Mouse (Mus musculus) stomach, postnatal 0 days (tissue): ENCODE data around the gene Hk3. TPM values are rescaled to one million over a fixed set of nuclear protein-coding genes. Genes with fewer than 3 reads are reported as not detected.

ENCODE experiments used
- ATAC-seq: fragments of 200-750 bp; cut with Nextera tagmentation; 2 replicates; pipeline ENCODE4 v1.8.0; 2017; ENCODE audit not compliant: low FRiP score, low TSS enrichment
- DNase-seq: peaks from one replicate; pipeline ENCODE4 v3.0.0-alpha.2; 2016; ENCODE audit warnings: low spot score
- H3K27ac ChIP-seq: fragments of 300-500 bp; sonication (generic); replicated peaks from 2 replicates; pipeline ENCODE4 v1.5.1; 2014; ENCODE audit warnings: mild to moderate bottlenecking, control low read depth
- H3K27me3 ChIP-seq: fragments of 300-500 bp; sonication (generic); 2 replicates; pipeline ENCODE4 v1.6.1; 2014; ENCODE audit warnings: low read length; ENCODE audit not compliant: control insufficient read depth, insufficient read depth
- H3K36me3 ChIP-seq: fragments of 300-500 bp; sonication (generic); 2 replicates; pipeline ENCODE4 v1.6.1; 2014; ENCODE audit warnings: low read length, mixed read lengths; ENCODE audit not compliant: control insufficient read depth, insufficient read depth
- H3K4me1 ChIP-seq: fragments of 300-500 bp; sonication (generic); replicated peaks from 2 replicates; pipeline ENCODE4 v1.6.1; 2014; ENCODE audit warnings: antibody characterized with exemption; ENCODE audit not compliant: control insufficient read depth, insufficient read depth
- H3K4me2 ChIP-seq: fragments of 300-500 bp; sonication (generic); replicated peaks from 2 replicates; pipeline ENCODE4 v1.6.1; 2014; ENCODE audit warnings: low read depth, mild to moderate bottlenecking, control low read depth, moderate library complexity
- H3K4me3 ChIP-seq: fragments of 300-500 bp; sonication (generic); 2 replicates; pipeline ENCODE4 v1.5.1; 2014; ENCODE audit warnings: low read depth, low read length, control low read depth
- H3K9ac ChIP-seq: fragments of 300-500 bp; sonication (generic); 2 replicates; pipeline ENCODE4 v1.6.1; 2014; ENCODE audit warnings: mild to moderate bottlenecking, low read length, control low read depth, mixed read lengths
- H3K9me3 ChIP-seq: fragments of 300-500 bp; sonication (generic); 2 replicates; pipeline ENCODE4 v1.6.1; 2016; ENCODE audit warnings: low read length; ENCODE audit not compliant: control insufficient read depth
- CTCF ChIP-seq: IDR thresholded peaks from 2 replicates; pipeline ENCODE4 v1.5.1; 2016; ENCODE audit warnings: antibody characterized with exemption, low read depth, mild to moderate bottlenecking, moderate library complexity
- EP300 ChIP-seq: optimal IDR thresholded peaks from 2 replicates; pipeline ENCODE3; 2016; ENCODE audit warnings: antibody characterized with exemption
- WGBS: fragments of 180-500 bp; shearing (Covaris S2); extraction: QIAGEN DNeasy Blood & Tissue Kit; methylation state at CpG from one replicate; pipeline ENCODE4 v1.1.7; 2014; 5-methylcytosine and 5-hydroxymethylcytosine counted together
- polyA plus RNA-seq: library from polyadenylated mRNA; unstranded; fragments of >200 nt; fragmentation: Nextera tagmentation; extraction: Ambion mirVana; gene quantifications from 2 replicates; pipeline ENCODE4 v1.2.1, GENCODE M21; 2015

Gene Hk3
- polyA plus RNA-seq, 1 experiment from 2014 or later: 0.69 TPM

DNA sequence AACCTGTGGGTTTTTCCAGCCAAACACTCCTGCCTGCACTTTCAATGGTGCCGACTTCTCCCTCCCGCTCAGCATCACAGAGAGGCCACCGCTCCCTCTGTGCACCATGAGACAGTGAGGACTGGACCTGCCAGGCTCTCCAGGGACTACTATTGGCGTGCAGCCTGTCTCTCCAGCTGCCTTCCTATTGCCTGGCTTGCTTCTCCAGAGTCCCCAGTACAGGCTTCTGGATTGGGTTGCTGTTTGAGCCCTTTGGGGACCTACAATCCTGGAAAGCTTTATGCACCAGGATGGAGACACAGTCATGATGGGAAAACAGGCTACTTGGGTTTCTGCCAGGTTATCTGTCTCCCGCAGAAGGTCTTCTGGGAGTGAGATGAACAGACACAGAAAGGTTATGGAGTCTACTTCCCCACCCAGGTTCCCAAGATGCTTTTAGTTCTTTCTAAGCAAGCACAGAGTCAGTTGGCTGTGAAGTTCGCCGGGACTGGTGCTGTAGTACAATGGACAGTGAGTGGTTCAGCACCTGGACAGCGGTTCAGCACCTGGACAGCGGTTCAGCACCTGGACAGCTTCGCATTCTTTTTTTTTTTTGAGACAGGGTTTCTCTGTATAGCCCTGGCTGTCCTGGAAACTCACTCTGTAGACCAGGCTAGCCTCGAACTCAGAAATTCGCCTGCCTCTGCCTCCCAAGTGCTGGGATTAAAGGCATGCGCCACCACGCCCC lies 50.5 kb downstream of the Hk3 start:
- H3K27ac ChIP-seq: no peak overlapping the region
- no peaks in the 10 kb centered on the region for H3K4me1 ChIP-seq
- no peaks in the 10 kb centered on the region for H3K9me3 ChIP-seq
- no peaks in the 10 kb centered on the region for H3K36me3 ChIP-seq
- WGBS: 35% methylated on average over 14 of the region's 14 CpGs
- no peak for TF ChIP-seq CTCF
- no peak for TF ChIP-seq EP300
- ATAC-seq (no peak), DNase-seq (peak; percentile 71)
- no peaks in the 10 kb centered on the region for H3K27me3 ChIP-seq
- no peak overlapping the region for H3K9ac ChIP-seq
- H3K4me3 ChIP-seq: no peak overlapping the region
- no peak overlapping the region for H3K4me2 ChIP-seq

DNA sequence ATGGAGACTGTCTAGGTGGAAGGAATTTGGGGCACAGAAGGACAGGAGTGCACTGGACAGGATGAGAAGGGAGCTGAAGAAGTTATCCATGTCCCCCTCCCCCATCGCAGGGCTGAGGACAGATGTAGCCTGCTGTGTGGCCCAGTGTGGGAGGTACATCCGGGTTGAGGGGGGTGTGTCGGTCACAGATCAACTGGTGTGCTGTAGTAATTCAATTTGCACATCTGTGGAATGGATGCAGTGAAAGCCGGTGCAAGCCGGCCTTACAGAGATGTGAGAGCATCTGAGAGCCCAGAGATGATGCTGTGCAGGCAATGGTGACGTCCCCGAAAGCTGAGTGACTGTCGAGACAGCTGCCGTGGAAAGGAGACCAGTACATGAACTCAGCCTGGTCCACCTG lies 51.7 kb downstream of the Hk3 start:
- TF ChIP-seq CTCF (no peak), EP300 (no peak)
- WGBS: 53% methylated on average over 9 of the region's 9 CpGs

DNA sequence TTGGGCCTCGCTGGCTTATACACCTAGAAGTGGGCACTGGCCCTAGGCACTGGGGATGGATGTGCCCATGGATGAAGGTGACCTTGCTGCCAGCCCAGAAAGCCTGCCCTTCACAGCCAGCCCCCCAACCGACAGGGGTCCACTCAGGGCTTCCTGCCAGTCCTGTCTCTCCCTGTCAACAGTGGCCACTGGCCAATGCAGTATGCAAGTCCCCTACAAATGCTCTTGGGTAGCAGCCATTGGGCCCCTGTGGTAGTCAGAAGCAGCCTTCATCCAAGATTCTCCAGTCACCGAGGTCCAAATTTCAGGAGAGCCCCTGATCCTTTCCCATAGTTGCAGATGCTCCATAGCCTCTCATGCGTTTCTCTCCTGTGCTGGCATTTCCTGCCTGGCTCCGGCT lies 52.5 kb downstream of the Hk3 start:
- H3K4me1 ChIP-seq: no peaks in the 10 kb centered on the region
- WGBS: 70% methylated on average over 5 of the region's 5 CpGs
- no peaks in the 10 kb centered on the region for H3K27me3 ChIP-seq
- H3K27ac ChIP-seq: no peak overlapping the region
- no peak overlapping the region for H3K9ac ChIP-seq
- no peaks in the 10 kb centered on the region for H3K9me3 ChIP-seq
- H3K4me3 ChIP-seq: no peak overlapping the region
- no peaks in the 10 kb centered on the region for H3K36me3 ChIP-seq
- DNase-seq: no peak
- TF ChIP-seq EP300 (no peak), CTCF (no peak)
- H3K4me2 ChIP-seq: no peak overlapping the region
- no peak for ATAC-seq

More for the DNA sequence above, 51.7 kb downstream of the Hk3 start:
- H3K36me3 ChIP-seq: no peaks in the 10 kb centered on the region
- H3K27me3 ChIP-seq: no peaks in the 10 kb centered on the region
- no peak overlapping the region for H3K9ac ChIP-seq
- H3K4me3 ChIP-seq: no peak overlapping the region
- H3K27ac ChIP-seq: no peak overlapping the region
- ATAC-seq (no peak), DNase-seq (no peak)
- no peak overlapping the region for H3K4me2 ChIP-seq
- H3K4me1 ChIP-seq: no peaks in the 10 kb centered on the region
- H3K9me3 ChIP-seq: no peaks in the 10 kb centered on the region

DNA sequence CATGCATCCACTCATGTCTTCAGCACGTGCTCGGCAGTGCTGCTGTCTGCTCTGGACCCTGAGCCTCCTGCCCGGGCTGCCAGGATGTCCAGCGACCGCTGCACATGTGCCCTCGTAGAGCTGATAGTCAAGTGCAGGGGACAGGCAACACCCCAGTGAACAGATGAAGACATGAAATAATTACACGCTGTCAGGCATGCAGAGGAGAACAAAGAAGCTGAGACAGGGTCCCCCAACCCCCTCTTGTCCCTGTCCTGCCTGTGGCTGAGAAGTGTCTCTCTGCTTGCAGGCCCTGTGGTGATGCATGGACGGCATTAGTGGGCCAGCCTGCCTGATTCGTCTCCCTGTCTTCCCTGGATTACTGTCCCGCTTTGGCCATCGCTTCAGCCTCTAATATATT lies 53.7 kb downstream of the Hk3 start:
- H3K4me3 ChIP-seq: no peak overlapping the region
- H3K27me3 ChIP-seq: no peaks in the 10 kb centered on the region
- ATAC-seq (no peak), DNase-seq (no peak)
- H3K4me1 ChIP-seq: no peaks in the 10 kb centered on the region
- H3K9me3 ChIP-seq: no peaks in the 10 kb centered on the region
- 75% methylated on average over 11 of the region's 11 CpGs for WGBS
- no peak overlapping the region for H3K4me2 ChIP-seq
- H3K27ac ChIP-seq: no peak overlapping the region
- H3K36me3 ChIP-seq: no peaks in the 10 kb centered on the region
- no peak for TF ChIP-seq CTCF
- no peak for TF ChIP-seq EP300
- H3K9ac ChIP-seq: no peak overlapping the region

GRCm38 (mm10) chr13:54965256-54965655 lies 55.9 kb downstream of the Hk3 start:
- WGBS: 85% methylated on average over 6 of the region's 6 CpGs
- DNase-seq: no peak
- ATAC-seq: no peak
- Histone ChIP-seq H3K4me3 (no peak overlapping the region), H3K4me2 (no peak overlapping the region), H3K36me3 (no peaks in the 10 kb centered on the region), H3K27ac (no peak overlapping the region), H3K4me1 (no peaks in the 10 kb centered on the region), H3K9ac (no peak overlapping the region), H3K27me3 (no peaks in the 10 kb centered on the region), H3K9me3 (no peaks in the 10 kb centered on the region)
- TF ChIP-seq CTCF: peak; percentile 37; the same call in 1 of the 2 replicates
- TF ChIP-seq EP300: no peak

DNA sequence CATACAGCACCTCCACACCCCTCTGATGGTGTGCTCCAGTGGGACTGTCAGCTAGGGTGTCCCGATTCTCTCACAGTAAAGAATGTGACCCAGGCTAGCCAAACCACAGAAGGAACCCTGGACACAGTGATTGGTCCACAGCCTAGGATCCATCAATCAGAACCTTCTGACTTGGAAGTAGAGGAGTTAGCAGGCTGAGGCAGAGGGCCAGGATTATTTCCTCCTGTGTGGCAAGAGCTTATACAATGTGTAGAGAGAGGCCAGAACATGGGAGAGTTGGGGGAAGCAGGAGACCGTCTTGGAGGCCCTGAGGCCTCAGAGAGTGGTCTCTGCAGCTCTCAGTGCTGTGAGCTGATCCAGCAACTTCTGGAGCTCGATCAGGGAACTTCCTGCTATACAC lies 60.7 kb downstream of the Hk3 start:
- WGBS: 51% methylated on average over 3 of the region's 3 CpGs
- no peak for ATAC-seq

More for the DNA sequence above, 60.7 kb downstream of the Hk3 start:
- H3K27ac ChIP-seq: no peak overlapping the region
- TF ChIP-seq EP300 (no peak), CTCF (no peak)
- no peaks in the 10 kb centered on the region for H3K9me3 ChIP-seq
- no peak overlapping the region for H3K9ac ChIP-seq
- H3K4me1 ChIP-seq: no peaks in the 10 kb centered on the region
- H3K27me3 ChIP-seq: no peaks in the 10 kb centered on the region
- no peak for DNase-seq
- H3K36me3 ChIP-seq: no peaks in the 10 kb centered on the region
- H3K4me3 ChIP-seq: no peak overlapping the region
- H3K4me2 ChIP-seq: no peak overlapping the region
